Mouse (Mus musculus) stomach, postnatal 0 days (tissue): ENCODE measurements around the gene Olfr1447.

Source experiments
- CTCF ChIP-seq: IDR thresholded peaks from 2 replicates; pipeline ENCODE4 v1.5.1; 2016; ENCODE audit warnings: antibody characterized with exemption, low read depth, mild to moderate bottlenecking, moderate library complexity
- EP300 ChIP-seq: optimal IDR thresholded peaks from 2 replicates; pipeline ENCODE3; 2016; ENCODE audit warnings: antibody characterized with exemption

- no peak for TF ChIP-seq CTCF
- no peak for TF ChIP-seq EP300
Measured at GRCm38 (mm10) chr19:12856983-12857382, 46.6 kb downstream of the Olfr1447 start, which contains the start of gene Olfr1444.
